Mouse (Mus musculus): ENCODE results near the gene Klhl11.

DNA sequence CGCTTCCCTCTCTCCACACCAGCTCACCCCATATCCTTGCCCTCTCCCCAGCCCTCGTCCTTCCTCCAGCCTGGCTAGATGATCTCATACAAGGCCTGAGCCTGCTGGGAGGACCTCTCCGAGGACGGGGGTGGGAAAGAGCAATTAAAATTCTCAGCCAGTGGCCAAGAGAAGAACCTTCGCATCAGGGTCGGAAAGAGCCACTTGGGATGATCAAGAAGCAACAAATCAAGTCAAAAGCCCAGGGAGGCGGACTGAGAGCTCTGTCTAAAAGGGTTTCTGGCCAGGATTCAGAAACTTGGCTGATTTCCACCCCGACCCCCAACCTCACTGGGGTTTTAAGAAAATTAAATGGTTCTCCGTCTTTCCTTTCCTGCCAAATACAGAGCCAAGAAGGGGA is 43.8 kb upstream of the Klhl11 start:
- TF ChIP-seq POLR2A (IDR thresholded peaks at IDR 0.05; ENCODE audit: low read depth, low read length) (no peak), CTCF (conservative IDR thresholded peaks at IDR 0.05; ENCODE audit: insufficient read depth, insufficient read length, low read depth, low read length) (no peak)

All from kidney, adult 2 months (tissue).